Mouse (Mus musculus) liver, embryonic 14.5 days (tissue): Measurements from ENCODE around the gene Klhl24. TPM values are rescaled to one million over a fixed set of nuclear protein-coding genes. Genes with fewer than 3 reads are reported as not detected.

ENCODE experiments used
- ATAC-seq: fragments of 200-750 bp; cut with Nextera tagmentation; 2 replicates; pipeline ENCODE4 v1.8.0; 2017; ENCODE audit warnings: moderate number of reproducible peaks, mild to moderate bottlenecking, moderate library complexity; ENCODE audit not compliant: insufficient read depth
- DNase-seq, 3 experiments: peaks; one replicate each; pipeline ENCODE4 v3.0.0-alpha.2; 2012 to 2013; ENCODE audit warnings: low read depth in 3 of 3, low spot score in 3 of 3
- H3K27ac ChIP-seq: fragments of 300-500 bp; sonication (generic); 2 replicates; pipeline ENCODE4 v1.5.1; 2014; ENCODE audit warnings: moderate library complexity, mild to moderate bottlenecking, control low read depth, inconsistent platforms
- H3K27me3 ChIP-seq: fragments of 300-500 bp; sonication (generic); 2 replicates; pipeline ENCODE4 v1.6.1; 2014; ENCODE audit warnings: mild to moderate bottlenecking, low read length, moderate library complexity; ENCODE audit not compliant: control insufficient read depth, insufficient read depth
- H3K36me3 ChIP-seq: fragments of 300-500 bp; sonication (generic); replicated peaks from 2 replicates; pipeline ENCODE4 v1.6.1; 2014; ENCODE audit warnings: low read depth; ENCODE audit not compliant: control insufficient read depth, insufficient read depth
- H3K4me1 ChIP-seq, 2 experiments: fragments of 200-500 bp in 1 of 2; fragments of 300-500 bp in 1 of 2; sonication (generic) in 1 of 2; replicated peaks; 2 replicates each; pipeline ENCODE4 v1.6.1; 2012 to 2014; ENCODE audit warnings: antibody characterized with exemption in 1 of 2, inconsistent platforms in 1 of 2, low read length in 1 of 2; ENCODE audit not compliant: control insufficient read depth in 2 of 2, insufficient read depth in 2 of 2
- H3K4me2 ChIP-seq: fragments of 300-500 bp; sonication (generic); 2 replicates; pipeline ENCODE4 v1.6.1; 2014; ENCODE audit warnings: low read depth, mild to moderate bottlenecking, control low read depth, moderate library complexity
- H3K4me3 ChIP-seq, 2 experiments: fragments of 200-500 bp in 1 of 2; fragments of 300-500 bp in 1 of 2; sonication (generic) in 1 of 2; 2 replicates each; pipeline ENCODE4 v1.5.1; 2012 to 2014; ENCODE audit warnings: low read depth in 2 of 2, low read length in 2 of 2, mild to moderate bottlenecking in 2 of 2, control low read depth in 1 of 2, inconsistent platforms in 1 of 2, moderate library complexity in 1 of 2; ENCODE audit not compliant: insufficient read depth in 1 of 2
- H3K9ac ChIP-seq: fragments of 300-500 bp; sonication (generic); replicated peaks from 2 replicates; pipeline ENCODE4 v1.6.1; 2014; ENCODE audit warnings: mild to moderate bottlenecking, control low read depth, moderate library complexity
- H3K9me3 ChIP-seq: fragments of 300-500 bp; sonication (generic); 2 replicates; pipeline ENCODE4 v1.6.1; 2016; ENCODE audit warnings: low read length, mixed read lengths; ENCODE audit not compliant: control insufficient read depth
- CTCF ChIP-seq: IDR thresholded peaks from 2 replicates; pipeline ENCODE4 v1.5.1; 2016; ENCODE audit warnings: antibody characterized with exemption, low read depth, control low read depth
- EP300 ChIP-seq: IDR thresholded peaks from 2 replicates; pipeline ENCODE4 v1.6.1; 2016; ENCODE audit warnings: antibody characterized with exemption, low read depth
- WGBS: fragments of 180-500 bp; shearing (Covaris S2); extraction: QIAGEN DNeasy Blood & Tissue Kit; methylation state at CpG from one replicate; pipeline ENCODE4 v1.1.7; 2014; ENCODE audit not compliant: insufficient replicate concordance; 5-methylcytosine and 5-hydroxymethylcytosine counted together
- polyA plus RNA-seq, 2 experiments: library from polyadenylated mRNA; depleted of rRNA in 1 of 2; stranded (reverse) in 1 of 2; unstranded in 1 of 2; fragments of >200 nt; fragmentation: Nextera tagmentation in 1 of 2; extraction: Ambion mirVana in 1 of 2; gene quantifications; 2 replicates each; pipeline versions ENCODE4 v1.2.1 to v1.2.3; 2012 to 2014

The Klhl24 gene
- polyA plus RNA-seq, 2 experiments, result 1.6 to 3.7 TPM

GRCm38 (mm10) chr16:20169071-20169470 lies 71.7 kb downstream of the Klhl24 start:
- DNase-seq, result no peak
- TF ChIP-seq CTCF (no peak), EP300 (no peak)
- no peaks in the 10 kb centered on the region for H3K9me3 ChIP-seq
- H3K4me1 ChIP-seq, result peaks cover 5 to 11% of the 10 kb centered on the region in 2 experiments
- no peaks in the 10 kb centered on the region for H3K27me3 ChIP-seq
- ATAC-seq, result no peak
- 77% methylated on average over 3 of the region's 3 CpGs for WGBS
- H3K4me3 ChIP-seq, result no peak overlapping the region
- H3K9ac ChIP-seq, result no peak overlapping the region
- peak overlapping the region; percentile 26 for H3K27ac ChIP-seq
- H3K36me3 ChIP-seq, result peaks cover 14% of the 10 kb centered on the region
- no peak overlapping the region; the same call in 1 of the 2 replicates for H3K4me2 ChIP-seq

DNA sequence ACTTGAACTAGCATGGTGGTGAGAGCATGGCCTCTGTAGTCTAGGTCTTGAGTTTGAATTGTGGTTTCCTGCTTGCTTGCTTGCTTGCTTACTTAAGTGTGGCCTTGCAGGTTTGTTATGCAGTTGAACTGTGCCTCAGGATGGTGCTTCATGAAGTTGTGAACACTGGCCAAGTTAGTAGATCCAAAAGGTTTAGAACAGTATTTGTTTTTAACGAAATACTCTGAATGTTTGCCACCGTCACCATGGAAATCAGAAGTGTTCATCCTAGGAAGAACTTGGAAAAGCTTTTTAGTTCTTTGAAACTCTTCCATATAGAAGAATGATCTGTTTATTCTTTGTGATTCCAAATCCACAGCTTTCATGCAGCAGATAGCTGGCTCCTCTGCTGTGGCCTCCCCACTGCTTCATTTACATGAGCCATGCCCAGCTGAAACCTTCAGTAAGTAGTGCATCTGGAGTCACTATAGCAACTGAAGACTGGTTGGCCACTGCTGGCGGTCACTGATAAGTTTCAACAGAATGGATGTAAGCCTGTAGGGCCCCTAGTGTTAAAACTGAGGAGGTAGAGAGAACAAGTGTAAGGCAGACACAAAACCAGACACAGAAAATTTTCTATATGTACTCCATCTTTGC lies 72.2 kb downstream of the Klhl24 start:
- peak; percentile 100 for ATAC-seq

More for the DNA sequence above, 72.2 kb downstream of the Klhl24 start:
- no peak overlapping the region for H3K4me3 ChIP-seq
- peak overlapping the region; percentile 19; the same call in 1 of the 2 replicates for H3K9ac ChIP-seq
- H3K27ac ChIP-seq, result peak overlapping the region; percentile 38
- peak overlapping the region; percentile 31 for H3K4me2 ChIP-seq
- H3K27me3 ChIP-seq, result no peaks in the 10 kb centered on the region
- peaks cover 5 to 11% of the 10 kb centered on the region in 2 experiments for H3K4me1 ChIP-seq
- peaks cover 17% of the 10 kb centered on the region for H3K36me3 ChIP-seq
- TF ChIP-seq CTCF (peak; percentile 44), EP300 (peak; percentile 71)
- 64% methylated on average over 3 of the region's 3 CpGs for WGBS
- no peaks in the 10 kb centered on the region for H3K9me3 ChIP-seq
- peak; percentile 66 to 70 (median 68) for DNase-seq

Other genes starting within 250 kb of the Klhl24 start
- 3.9 and 5.0 TPM in 2 replicates for gene Klhl6, start 114.5 kb upstream of the Klhl24 start, polyA plus RNA-seq (2012; rRNA removed)
- 7.7 and 8.2 TPM in 2 replicates for gene Klhl6, start 114.5 kb upstream of the Klhl24 start, polyA plus RNA-seq (2014; fragmentation: Nextera tagmentation; extraction: Ambion mirVana)
- gene Yeats2, start 43.5 kb downstream of the Klhl24 start, polyA plus RNA-seq (2012; rRNA removed), result 6.1 and 7.6 TPM in 2 replicates
- gene Yeats2, start 43.5 kb downstream of the Klhl24 start, polyA plus RNA-seq (2014; fragmentation: Nextera tagmentation; extraction: Ambion mirVana), result 3.0 and 4.5 TPM in 2 replicates
- gene Map6d1, start 143.8 kb downstream of the Klhl24 start, polyA plus RNA-seq (2012; rRNA removed), result 0.02 TPM in 2 replicates
- not detected in 2 replicates for gene Map6d1, start 143.8 kb downstream of the Klhl24 start, polyA plus RNA-seq (2014; fragmentation: Nextera tagmentation; extraction: Ambion mirVana)
- 19.0 and 20.7 TPM in 2 replicates for gene Parl, start 204.8 kb downstream of the Klhl24 start, polyA plus RNA-seq (2012; rRNA removed)
- 41.3 and 41.6 TPM in 2 replicates for gene Parl, start 204.8 kb downstream of the Klhl24 start, polyA plus RNA-seq (2014; fragmentation: Nextera tagmentation; extraction: Ambion mirVana)
- not detected in 2 replicates for gene Cyp2ab1, start 227.9 kb downstream of the Klhl24 start, polyA plus RNA-seq (2012; rRNA removed)
- not detected in 2 replicates for gene Cyp2ab1, start 227.9 kb downstream of the Klhl24 start, polyA plus RNA-seq (2014; fragmentation: Nextera tagmentation; extraction: Ambion mirVana)